Mouse (Mus musculus) lung, embryonic 14.5 days (tissue): ENCODE data around the gene Bnipl. TPM values are rescaled to one million over a fixed set of nuclear protein-coding genes. Genes with fewer than 3 reads are reported as not detected.
A peak's percentile ranks its signal among the peaks of the same experiment; 100 is the strongest.

Experiments
- ATAC-seq: fragments of 200-750 bp; cut with Nextera tagmentation; 2 replicates; pipeline ENCODE4 v1.8.0; 2017; ENCODE audit warnings: mild to moderate bottlenecking, moderate TSS enrichment, moderate library complexity; ENCODE audit not compliant: insufficient read depth
- DNase-seq: peaks from one replicate; pipeline ENCODE4 v3.0.0-alpha.2; 2015
- H3K27ac ChIP-seq: fragments of 300-500 bp; sonication (generic); 2 replicates; pipeline ENCODE4 v1.5.1; 2014; ENCODE audit warnings: low read depth, mild to moderate bottlenecking, moderate library complexity
- H3K27me3 ChIP-seq: fragments of 300-500 bp; sonication (generic); 2 replicates; pipeline ENCODE4 v1.6.1; 2014; ENCODE audit warnings: low read length, control low read depth; ENCODE audit not compliant: insufficient read depth
- H3K36me3 ChIP-seq: fragments of 300-500 bp; sonication (generic); 2 replicates; pipeline ENCODE4 v1.6.1; 2014; ENCODE audit warnings: control low read depth; ENCODE audit not compliant: insufficient read depth
- H3K4me1 ChIP-seq: fragments of 300-500 bp; sonication (generic); 2 replicates; pipeline ENCODE4 v1.6.1; 2014; ENCODE audit warnings: antibody characterized with exemption, control low read depth; ENCODE audit not compliant: insufficient read depth
- H3K4me2 ChIP-seq: fragments of 300-500 bp; sonication (generic); 2 replicates; pipeline ENCODE4 v1.6.1; 2014; ENCODE audit warnings: mild to moderate bottlenecking
- H3K4me3 ChIP-seq: fragments of 300-500 bp; sonication (generic); 2 replicates; pipeline ENCODE4 v1.5.1; 2014; ENCODE audit warnings: low read depth, low read length
- H3K9ac ChIP-seq: fragments of 300-500 bp; sonication (generic); 2 replicates; pipeline ENCODE4 v1.6.1; 2014
- H3K9me3 ChIP-seq: fragments of 300-500 bp; sonication (generic); 2 replicates; pipeline ENCODE4 v1.6.1; 2016; ENCODE audit warnings: low read depth, low read length, control low read depth
- CTCF ChIP-seq: IDR thresholded peaks from 2 replicates; pipeline ENCODE4 v1.5.1; 2016; ENCODE audit warnings: antibody characterized with exemption, low read depth
- WGBS: fragments of 180-500 bp; shearing (Covaris S2); extraction: QIAGEN DNeasy Blood & Tissue Kit; methylation state at CpG from one replicate; pipeline ENCODE4 v1.1.7; 2014; 5-methylcytosine and 5-hydroxymethylcytosine counted together
- polyA plus RNA-seq: library from polyadenylated mRNA; unstranded; fragments of >200 nt; fragmentation: Nextera tagmentation; extraction: Ambion mirVana; gene quantifications from 2 replicates; pipeline ENCODE4 v1.2.1, GENCODE M21; 2014

Gene Bnipl
- polyA plus RNA-seq, 1 experiment from 2014 or later: 5.0 TPM

DNA sequence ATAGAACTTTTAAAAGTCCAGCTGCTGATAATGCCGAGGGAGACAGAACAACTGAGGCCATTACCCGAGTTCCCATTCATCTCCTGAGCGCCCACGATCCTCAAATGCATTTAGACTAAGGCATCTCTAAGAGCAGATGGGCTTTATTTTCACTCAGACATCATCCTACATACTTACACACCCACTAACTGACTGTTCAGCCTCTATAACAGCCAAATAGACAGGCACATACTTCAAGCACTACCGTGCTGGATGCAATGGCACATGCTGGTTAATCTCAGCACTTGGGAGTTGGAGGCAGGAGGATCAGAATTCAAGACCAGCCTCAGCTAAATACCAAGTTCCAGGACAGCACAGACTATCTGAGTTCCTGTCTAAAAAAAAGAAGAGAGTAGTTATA, 18.8 kb upstream of the Bnipl start:
- no peak for TF ChIP-seq CTCF
- DNase-seq (no peak), ATAC-seq (no peak)
- Histone ChIP-seq H3K27ac (no peak overlapping the region), H3K4me1 (no peaks in the 10 kb centered on the region), H3K27me3 (no peaks in the 10 kb centered on the region), H3K4me2 (no peak overlapping the region), H3K9me3 (no peaks in the 10 kb centered on the region), H3K4me3 (no peak overlapping the region), H3K9ac (no peak overlapping the region), H3K36me3 (peaks cover 30% of the 10 kb centered on the region)
- 83% methylated on average over 5 of the region's 5 CpGs for WGBS

DNA sequence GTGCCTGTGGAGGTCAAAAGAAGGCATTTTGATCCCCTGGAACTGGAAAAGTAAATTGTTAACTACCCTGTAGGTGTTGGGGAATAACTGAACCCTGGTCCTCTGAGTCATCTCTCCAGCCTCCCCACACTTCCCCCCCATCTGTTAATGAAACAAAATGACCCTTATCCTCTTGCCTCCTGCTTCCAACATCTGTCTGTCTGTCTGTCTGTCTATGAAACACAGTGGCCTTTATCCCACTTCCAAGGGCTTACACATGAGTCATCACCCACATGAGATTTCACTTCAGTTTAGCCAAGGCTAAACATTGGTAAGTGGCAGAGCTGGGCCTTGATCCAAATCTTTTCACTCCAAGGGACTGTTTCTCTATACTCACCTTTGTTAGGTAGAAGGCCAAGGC, 16.9 kb upstream of the Bnipl start:
- no peak overlapping the region for H3K9ac ChIP-seq
- H3K36me3 ChIP-seq: peaks cover 46% of the 10 kb centered on the region
- no peak for TF ChIP-seq CTCF
- no peaks in the 10 kb centered on the region for H3K27me3 ChIP-seq
- no peak overlapping the region for H3K4me2 ChIP-seq
- H3K9me3 ChIP-seq: no peaks in the 10 kb centered on the region
- no peak for DNase-seq
- no peak overlapping the region for H3K4me3 ChIP-seq
- ATAC-seq: no peak
- no peak overlapping the region for H3K27ac ChIP-seq
- no peaks in the 10 kb centered on the region for H3K4me1 ChIP-seq

DNA sequence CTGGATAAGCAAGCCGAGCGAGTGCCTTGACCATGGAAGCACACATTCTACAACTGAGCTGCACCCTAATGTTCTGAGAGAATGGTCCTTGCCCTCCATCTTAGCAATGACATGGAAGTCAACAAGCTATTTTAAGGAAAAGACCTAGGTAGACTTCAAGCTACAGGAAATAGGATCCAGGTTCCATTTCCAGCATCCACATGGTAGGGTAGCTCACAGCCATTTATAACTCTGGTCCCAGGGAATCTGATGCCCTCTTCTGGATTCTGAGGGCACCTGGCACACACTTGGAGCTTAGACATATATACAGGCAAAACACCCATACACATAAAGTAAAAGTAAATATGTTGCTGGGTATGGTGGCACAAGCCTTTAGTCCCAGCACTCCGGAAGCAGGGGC, 15.1 kb upstream of the Bnipl start:
- no peak for TF ChIP-seq CTCF
- no peaks in the 10 kb centered on the region for H3K9me3 ChIP-seq
- DNase-seq: no peak
- H3K9ac ChIP-seq: no peak overlapping the region
- H3K27ac ChIP-seq: no peak overlapping the region
- H3K4me3 ChIP-seq: no peak overlapping the region
- H3K36me3 ChIP-seq: peaks cover 58% of the 10 kb centered on the region
- H3K4me2 ChIP-seq: no peak overlapping the region
- 91% methylated on average over 3 of the region's 3 CpGs for WGBS
- ATAC-seq: no peak
- no peaks in the 10 kb centered on the region for H3K27me3 ChIP-seq
- H3K4me1 ChIP-seq: no peaks in the 10 kb centered on the region

DNA sequence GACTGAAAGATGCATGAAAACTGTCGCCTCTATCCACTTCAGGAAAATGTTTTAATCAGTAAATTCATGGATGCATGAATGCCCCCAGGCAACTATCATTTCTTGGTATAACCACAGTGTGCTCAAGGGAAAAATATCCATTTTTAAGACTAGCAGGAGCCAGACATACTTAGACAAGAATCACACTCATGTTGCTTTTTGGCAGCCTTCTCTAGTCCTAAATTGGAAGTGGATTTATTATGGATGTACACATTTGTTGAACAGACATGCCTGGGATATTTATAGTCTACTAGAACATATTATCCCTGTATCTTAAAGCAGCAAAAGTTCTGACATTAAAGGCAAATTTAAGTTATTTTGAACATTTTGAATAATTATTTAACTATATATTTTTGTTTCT, 13.7 kb upstream of the Bnipl start:
- 71% methylated on average over 1 of the region's 1 CpGs for WGBS
- Histone ChIP-seq H3K36me3 (peaks cover 69% of the 10 kb centered on the region), H3K4me1 (no peaks in the 10 kb centered on the region)

DNA sequence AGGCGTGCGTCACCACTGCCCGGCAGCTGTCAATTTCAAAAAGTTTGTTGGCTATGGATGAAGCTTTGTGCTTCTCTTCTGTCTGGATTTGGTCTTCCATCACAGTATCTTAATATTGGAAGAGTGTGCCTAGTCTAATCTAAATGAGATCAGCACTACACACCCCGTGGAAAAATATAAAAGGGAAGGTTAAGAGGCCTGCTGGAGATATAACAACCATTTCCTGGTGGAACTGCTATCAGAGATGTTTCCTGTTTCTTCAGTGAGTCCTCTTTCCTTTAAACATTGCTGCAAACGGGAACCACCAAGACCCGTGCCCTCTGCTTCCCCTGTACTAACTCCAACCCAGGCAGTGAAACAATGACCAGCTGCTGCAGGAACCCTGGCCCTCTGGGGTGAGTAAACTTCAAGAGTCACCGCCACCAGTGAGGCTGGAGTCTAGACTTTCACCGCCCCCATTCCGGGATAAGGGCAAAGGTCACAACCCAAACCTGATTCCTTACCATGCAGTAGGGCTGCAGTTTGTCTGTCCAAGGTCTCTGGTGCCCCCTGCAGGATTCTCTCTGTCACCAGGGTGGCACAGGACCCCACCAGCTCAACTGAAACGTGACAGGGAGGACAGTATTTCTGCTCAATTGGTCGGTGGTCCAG, 12.2 kb upstream of the Bnipl start:
- H3K4me1 ChIP-seq: no peaks in the 10 kb centered on the region
- 43% methylated on average over 11 of the region's 11 CpGs for WGBS
- DNase-seq (peak; percentile 80), ATAC-seq (peak; percentile 49; the same call in 1 of the 2 replicates)
- H3K36me3 ChIP-seq: peaks cover 70% of the 10 kb centered on the region
- peak; percentile 76 for TF ChIP-seq CTCF
- H3K4me3 ChIP-seq: no peak overlapping the region
- H3K9ac ChIP-seq: no peak overlapping the region
- no peaks in the 10 kb centered on the region for H3K27me3 ChIP-seq
- H3K9me3 ChIP-seq: no peaks in the 10 kb centered on the region
- H3K27ac ChIP-seq: no peak overlapping the region
- no peak overlapping the region for H3K4me2 ChIP-seq

More for the DNA sequence above, 13.7 kb upstream of the Bnipl start:
- no peaks in the 10 kb centered on the region for H3K27me3 ChIP-seq
- no peak overlapping the region for H3K9ac ChIP-seq
- no peak for ATAC-seq
- H3K4me3 ChIP-seq: no peak overlapping the region
- H3K9me3 ChIP-seq: no peaks in the 10 kb centered on the region
- DNase-seq: no peak
- no peak overlapping the region for H3K4me2 ChIP-seq
- no peak overlapping the region for H3K27ac ChIP-seq
- no peak for TF ChIP-seq CTCF

DNA sequence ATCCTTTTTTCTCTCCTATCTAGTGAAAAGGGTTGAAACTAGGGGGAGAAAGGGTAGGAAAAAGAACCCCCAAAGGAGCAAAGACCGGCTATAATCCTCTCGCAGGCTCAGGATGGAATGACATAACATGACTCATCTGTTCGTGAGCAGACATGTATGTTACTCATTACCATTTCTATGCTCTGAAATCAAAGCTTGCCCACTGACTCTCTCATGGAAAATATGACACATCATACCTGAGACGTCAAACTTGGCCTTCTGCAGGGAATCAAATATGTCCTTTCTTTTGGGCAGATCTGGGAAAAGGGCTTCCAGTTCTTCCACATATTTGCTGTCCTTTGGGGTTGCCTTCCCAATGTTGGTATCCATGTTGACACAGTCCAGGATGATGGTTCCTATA, 11.0 kb upstream of the Bnipl start:
- 94% methylated on average over 4 of the region's 4 CpGs for WGBS
- H3K36me3 ChIP-seq: peaks cover 70% of the 10 kb centered on the region
- TF ChIP-seq CTCF: no peak

DNA sequence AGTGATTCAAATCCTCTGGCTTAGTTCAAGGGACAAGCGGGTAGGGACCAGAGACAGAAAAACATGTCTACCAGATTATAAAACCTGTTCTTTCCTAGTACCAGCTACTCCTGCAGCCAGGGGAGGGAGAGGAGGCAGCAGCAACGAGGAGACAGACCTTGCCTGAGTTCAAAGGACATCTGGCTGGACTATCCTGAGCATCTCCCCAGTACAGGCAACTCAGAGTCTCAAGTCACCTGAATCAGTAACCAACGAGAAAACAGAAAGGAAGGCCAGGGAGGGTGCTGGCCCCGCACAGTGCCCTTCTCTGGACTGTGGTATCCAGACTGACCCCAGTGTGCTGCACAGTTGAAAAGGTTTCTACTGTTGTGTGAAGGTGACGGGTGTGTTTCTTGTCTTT, 5.9 kb upstream of the Bnipl start:
- H3K27me3 ChIP-seq: no peaks in the 10 kb centered on the region
- H3K4me1 ChIP-seq: no peaks in the 10 kb centered on the region
- H3K9ac ChIP-seq: no peak overlapping the region
- H3K4me3 ChIP-seq: no peak overlapping the region
- ATAC-seq: no peak
- TF ChIP-seq CTCF: no peak
- peaks cover 74% of the 10 kb centered on the region for H3K36me3 ChIP-seq
- no peak overlapping the region for H3K4me2 ChIP-seq
- no peaks in the 10 kb centered on the region for H3K9me3 ChIP-seq
- WGBS: 77% methylated on average over 5 of the region's 5 CpGs
- no peak for DNase-seq
- H3K27ac ChIP-seq: no peak overlapping the region

More for the DNA sequence above, 11.0 kb upstream of the Bnipl start:
- Histone ChIP-seq H3K4me2 (no peak overlapping the region), H3K4me1 (no peaks in the 10 kb centered on the region), H3K27ac (no peak overlapping the region), H3K4me3 (no peak overlapping the region), H3K9ac (no peak overlapping the region), H3K9me3 (no peaks in the 10 kb centered on the region), H3K27me3 (no peaks in the 10 kb centered on the region)
- no peak for ATAC-seq
- DNase-seq: no peak
